Mouse (Mus musculus) cerebellum, adult 8-10 months (tissue): ENCODE results near the gene Rab5b.

Experiments used
- DNase-seq: peaks from one replicate; pipeline ENCODE4 v3.0.0; 2022

The Rab5b gene

GRCm38 (mm10) chr10:128697072-128697725, 1.1 kb upstream of the Rab5b start:
- DNase-seq, result no peak

- DNase-seq, result no peak
Observed at GRCm38 (mm10) chr10:128695411-128695991, 563 bp downstream of the Rab5b start.

- DNase-seq, result no peak
Observed at GRCm38 (mm10) chr10:128674469-128675008, 21.5 kb downstream of the Rab5b start.

- peak; percentile 76 for DNase-seq
Observed at GRCm38 (mm10) chr10:128673763-128674468, 22.1 kb downstream of the Rab5b start, which contains the start of gene Suox. Suox (minus strand) TSS chr10:128674073.

GRCm38 (mm10) chr10:128671148-128671547, 24.9 kb downstream of the Rab5b start:
- no peak for DNase-seq

- peak; percentile 88 for DNase-seq
Observed at GRCm38 (mm10) chr10:128668790-128669672, 27.0 kb downstream of the Rab5b start.

- no peak for DNase-seq
Observed at GRCm38 (mm10) chr10:128665806-128666205, 30.3 kb downstream of the Rab5b start.

GRCm38 (mm10) chr10:128665307-128665706, 30.8 kb downstream of the Rab5b start:
- no peak for DNase-seq

- no peak for DNase-seq
Observed at GRCm38 (mm10) chr10:128664808-128665207, 31.3 kb downstream of the Rab5b start.

- no peak for DNase-seq
Observed at GRCm38 (mm10) chr10:128663441-128664220, 32.4 kb downstream of the Rab5b start.

GRCm38 (mm10) chr10:128662465-128662864, 33.6 kb downstream of the Rab5b start:
- DNase-seq, result no peak

GRCm38 (mm10) chr10:128659490-128659889, 36.6 kb downstream of the Rab5b start:
- no peak for DNase-seq

- no peak for DNase-seq
Observed at GRCm38 (mm10) chr10:128657844-128658243, 38.2 kb downstream of the Rab5b start.

GRCm38 (mm10) chr10:128656731-128657130, 39.3 kb downstream of the Rab5b start:
- no peak for DNase-seq

- DNase-seq, result no peak
Observed at GRCm38 (mm10) chr10:128655254-128655653, 40.8 kb downstream of the Rab5b start.

- DNase-seq, result no peak
Observed at GRCm38 (mm10) chr10:128653866-128654265, 42.2 kb downstream of the Rab5b start.

- peak; percentile 39 for DNase-seq
Observed at GRCm38 (mm10) chr10:128646139-128647089, 49.6 kb downstream of the Rab5b start.

- DNase-seq, result peak; percentile 59
Observed at GRCm38 (mm10) chr10:128645111-128646011, 50.7 kb downstream of the Rab5b start, which contains the start of gene Ikzf4. Ikzf4 (minus strand) TSS chr10:128645991.

- no peak for DNase-seq
Observed at GRCm38 (mm10) chr10:128642749-128643148, 53.3 kb downstream of the Rab5b start.
